Mouse (Mus musculus) intestine, postnatal 0 days (tissue): Measurements from ENCODE around the gene Mib2. TPM values are rescaled to one million over a fixed set of nuclear protein-coding genes. Genes with fewer than 3 reads are reported as not detected.
A peak's percentile ranks its signal among the peaks of the same experiment; 100 is the strongest.

Experiments
- ATAC-seq: fragments of 200-750 bp; cut with Nextera tagmentation; 2 replicates; pipeline ENCODE4 v1.8.0; 2017; ENCODE audit warnings: mild to moderate bottlenecking, moderate TSS enrichment, moderate library complexity
- H3K27ac ChIP-seq: fragments of 300-500 bp; sonication (generic); 2 replicates; pipeline ENCODE4 v1.5.1; 2014; ENCODE audit warnings: mild to moderate bottlenecking, low read depth, low read length, moderate library complexity
- H3K27me3 ChIP-seq: fragments of 300-500 bp; sonication (generic); replicated peaks from 2 replicates; pipeline ENCODE4 v1.6.1; 2014; ENCODE audit warnings: low read length, mixed read lengths; ENCODE audit not compliant: control insufficient read depth, insufficient read depth
- H3K36me3 ChIP-seq: fragments of 300-500 bp; sonication (generic); 2 replicates; pipeline ENCODE4 v1.6.1; 2014; ENCODE audit warnings: mild to moderate bottlenecking, moderate library complexity; ENCODE audit not compliant: control insufficient read depth, insufficient read depth
- H3K4me1 ChIP-seq: fragments of 300-500 bp; sonication (generic); replicated peaks from 2 replicates; pipeline ENCODE4 v1.6.1; 2014; ENCODE audit warnings: antibody characterized with exemption, low read length, mixed read lengths; ENCODE audit not compliant: control insufficient read depth, insufficient read depth
- H3K4me2 ChIP-seq: fragments of 300-500 bp; sonication (generic); replicated peaks from 2 replicates; pipeline ENCODE4 v1.6.1; 2014; ENCODE audit warnings: low read depth, mild to moderate bottlenecking, moderate library complexity
- H3K4me3 ChIP-seq: fragments of 300-500 bp; sonication (generic); 2 replicates; pipeline ENCODE4 v1.5.1; 2014; ENCODE audit warnings: low read depth, low read length
- H3K9ac ChIP-seq: fragments of 300-500 bp; sonication (generic); 2 replicates; pipeline ENCODE4 v1.6.1; 2014; ENCODE audit warnings: mild to moderate bottlenecking, low read depth, low read length
- H3K9me3 ChIP-seq: fragments of 300-500 bp; sonication (generic); 2 replicates; pipeline ENCODE4 v1.6.1; 2016; ENCODE audit warnings: mixed run types; ENCODE audit not compliant: control insufficient read depth
- CTCF ChIP-seq: sonication (generic); IDR thresholded peaks from 2 replicates; pipeline ENCODE4 v1.5.1; 2016; ENCODE audit warnings: low read depth, mild to moderate bottlenecking, control low read depth, antibody characterized with exemption, moderate library complexity
- whole genome bisulfite sequencing: fragments of 180-500 bp; shearing (Covaris S2); extraction: QIAGEN DNeasy Blood & Tissue Kit; methylation state at CpG from one replicate; pipeline ENCODE4 v1.1.7; 2014; 5-methylcytosine and 5-hydroxymethylcytosine counted together
- polyA plus RNA-seq: library from polyadenylated mRNA; unstranded; fragments of >200 nt; fragmentation: Nextera tagmentation; extraction: Ambion mirVana; gene quantifications from 2 replicates; pipeline ENCODE4 v1.2.1, GENCODE M21; 2015

The Mib2 gene
- polyA plus RNA-seq, 1 experiment from 2014 or later: 8.2 TPM

GRCm38 (mm10) chr4:155635766-155636499, 33.1 kb downstream of the Mib2 start:
- Histone ChIP-seq H3K36me3 (peaks cover 76% of the 10 kb centered on the region), H3K9me3 (no peaks in the 10 kb centered on the region), H3K4me2 (no peak overlapping the region), H3K27me3 (no peaks in the 10 kb centered on the region), H3K27ac (peak overlapping the region; percentile 82), H3K4me1 (no peaks in the 10 kb centered on the region), H3K4me3 (no peak overlapping the region), H3K9ac (no peak overlapping the region)
- peak; percentile 99 for ATAC-seq
- no peak for TF ChIP-seq CTCF

- WGBS: 83% methylated on average over 6 of the region's 6 CpGs
- H3K4me3 ChIP-seq: no peak overlapping the region
- no peak overlapping the region for H3K9ac ChIP-seq
- H3K27me3 ChIP-seq: no peaks in the 10 kb centered on the region
- no peaks in the 10 kb centered on the region for H3K4me1 ChIP-seq
- H3K4me2 ChIP-seq: no peak overlapping the region
- no peak for ATAC-seq
- no peak overlapping the region for H3K27ac ChIP-seq
- no peaks in the 10 kb centered on the region for H3K9me3 ChIP-seq
- no peak for TF ChIP-seq CTCF
- H3K36me3 ChIP-seq: peaks cover 66% of the 10 kb centered on the region
Observed at GRCm38 (mm10) chr4:155630267-155630666, 38.7 kb downstream of the Mib2 start.

- Histone ChIP-seq H3K4me2 (peak within 1 kb of the TSS; percentile 81), H3K9ac (peak within 1 kb of the TSS; percentile 88), H3K36me3 (peaks cover 34% of the 10 kb centered on the region), H3K4me3 (peak within 1 kb of the TSS; percentile 93), H3K27ac (peak within 1 kb of the TSS; percentile 94), H3K9me3 (no peaks in the 10 kb centered on the region), H3K4me1 (no peaks in the 10 kb centered on the region), H3K27me3 (no peaks in the 10 kb centered on the region)
- ATAC-seq: peak; percentile 99
- WGBS: under 1% methylated on average over 84 of the region's 84 CpGs
- no peak for TF ChIP-seq CTCF
Observed at GRCm38 (mm10) chr4:155624338-155625291, 44.4 kb downstream of the Mib2 start, which contains the start of gene Cdk11b. Cdk11b (plus strand) TSS chr4:155624854.

DNA sequence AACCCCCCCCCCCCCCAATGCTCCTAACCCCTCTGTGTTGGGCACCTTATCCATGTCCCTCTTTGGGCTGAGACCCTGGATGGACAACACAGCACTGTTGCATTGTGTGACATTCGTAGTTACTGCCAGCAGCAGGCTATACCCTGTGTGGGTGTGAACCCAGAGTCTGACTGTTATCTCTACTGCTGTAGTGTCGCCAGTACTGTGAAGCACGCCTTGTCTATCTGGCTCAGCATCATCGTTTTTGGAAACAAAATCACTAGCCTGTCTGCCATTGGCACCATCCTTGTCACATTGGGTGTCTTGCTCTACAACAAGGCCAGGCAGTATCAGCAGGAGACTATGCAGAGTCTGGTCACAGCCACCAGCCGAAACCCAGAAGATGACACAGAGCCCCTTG, 50.7 kb downstream of the Mib2 start:
- no peak overlapping the region for H3K9ac ChIP-seq
- no peak for ATAC-seq
- H3K4me3 ChIP-seq: no peak overlapping the region
- no peak overlapping the region for H3K4me2 ChIP-seq
- peaks cover 56% of the 10 kb centered on the region for H3K36me3 ChIP-seq
- 91% methylated on average over 5 of the region's 5 CpGs for WGBS
- no peak overlapping the region for H3K27ac ChIP-seq
- no peaks in the 10 kb centered on the region for H3K27me3 ChIP-seq
- H3K4me1 ChIP-seq: no peaks in the 10 kb centered on the region
- TF ChIP-seq CTCF: no peak
- H3K9me3 ChIP-seq: no peaks in the 10 kb centered on the region

DNA sequence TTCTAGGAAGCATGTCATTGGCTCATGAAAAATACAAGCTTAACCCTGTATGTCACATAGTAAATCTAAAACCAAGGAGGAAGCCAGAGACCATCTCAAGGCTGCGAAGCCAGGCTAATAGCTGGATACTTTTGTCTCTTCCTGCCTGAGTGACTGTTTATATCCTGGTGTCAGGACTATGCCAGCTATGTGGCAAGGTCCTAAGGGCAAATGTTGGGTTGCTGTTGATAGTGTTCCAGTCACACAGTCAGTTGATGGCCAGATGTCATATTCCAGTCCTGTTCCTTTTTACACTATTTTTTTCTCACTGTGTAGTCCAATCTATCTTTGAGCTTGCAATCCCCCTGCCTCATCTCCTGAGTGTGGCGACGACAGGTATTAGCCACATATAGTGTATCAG, 55.7 kb downstream of the Mib2 start:
- Histone ChIP-seq H3K4me1 (no peaks in the 10 kb centered on the region), H3K9me3 (no peaks in the 10 kb centered on the region), H3K36me3 (peaks cover 40% of the 10 kb centered on the region), H3K4me3 (no peak overlapping the region), H3K27me3 (no peaks in the 10 kb centered on the region), H3K9ac (no peak overlapping the region), H3K27ac (peak overlapping the region; percentile 17), H3K4me2 (no peak overlapping the region)
- ATAC-seq: peak; percentile 59
- TF ChIP-seq CTCF: no peak
- WGBS: 89% methylated on average over 3 of the region's 3 CpGs

DNA sequence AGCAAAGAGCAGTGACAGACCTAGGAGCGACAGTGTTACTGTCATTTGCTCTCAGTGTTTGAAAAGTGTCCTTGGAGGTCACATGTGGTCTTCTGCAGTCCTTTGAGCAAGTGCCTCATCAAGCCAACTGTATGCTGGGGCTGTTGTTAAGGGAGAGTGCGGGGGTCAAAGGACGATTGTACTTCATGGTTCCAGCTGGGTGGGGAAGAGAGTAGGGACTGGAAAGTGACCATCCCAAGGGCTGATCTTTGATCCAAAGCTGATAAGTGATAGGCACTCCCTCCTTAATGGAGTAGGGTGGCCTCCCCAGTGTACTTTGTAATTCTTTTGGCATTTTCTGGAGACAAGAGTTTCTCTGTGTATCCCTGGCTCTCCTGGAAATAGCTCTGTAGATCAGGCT, 57.1 kb downstream of the Mib2 start:
- H3K27ac ChIP-seq: peak overlapping the region; percentile 68
- no peak for TF ChIP-seq CTCF
- peaks cover 26% of the 10 kb centered on the region for H3K36me3 ChIP-seq
- H3K4me2 ChIP-seq: no peak overlapping the region
- ATAC-seq: peak; percentile 58
- H3K9ac ChIP-seq: no peak overlapping the region
- no peaks in the 10 kb centered on the region for H3K27me3 ChIP-seq
- WGBS: 55% methylated on average over 3 of the region's 3 CpGs
- no peaks in the 10 kb centered on the region for H3K9me3 ChIP-seq
- H3K4me1 ChIP-seq: no peaks in the 10 kb centered on the region
- H3K4me3 ChIP-seq: no peak overlapping the region
